8 mouse cellular contexts compared by ENCODE assay signal in the genomic region with DNA sequence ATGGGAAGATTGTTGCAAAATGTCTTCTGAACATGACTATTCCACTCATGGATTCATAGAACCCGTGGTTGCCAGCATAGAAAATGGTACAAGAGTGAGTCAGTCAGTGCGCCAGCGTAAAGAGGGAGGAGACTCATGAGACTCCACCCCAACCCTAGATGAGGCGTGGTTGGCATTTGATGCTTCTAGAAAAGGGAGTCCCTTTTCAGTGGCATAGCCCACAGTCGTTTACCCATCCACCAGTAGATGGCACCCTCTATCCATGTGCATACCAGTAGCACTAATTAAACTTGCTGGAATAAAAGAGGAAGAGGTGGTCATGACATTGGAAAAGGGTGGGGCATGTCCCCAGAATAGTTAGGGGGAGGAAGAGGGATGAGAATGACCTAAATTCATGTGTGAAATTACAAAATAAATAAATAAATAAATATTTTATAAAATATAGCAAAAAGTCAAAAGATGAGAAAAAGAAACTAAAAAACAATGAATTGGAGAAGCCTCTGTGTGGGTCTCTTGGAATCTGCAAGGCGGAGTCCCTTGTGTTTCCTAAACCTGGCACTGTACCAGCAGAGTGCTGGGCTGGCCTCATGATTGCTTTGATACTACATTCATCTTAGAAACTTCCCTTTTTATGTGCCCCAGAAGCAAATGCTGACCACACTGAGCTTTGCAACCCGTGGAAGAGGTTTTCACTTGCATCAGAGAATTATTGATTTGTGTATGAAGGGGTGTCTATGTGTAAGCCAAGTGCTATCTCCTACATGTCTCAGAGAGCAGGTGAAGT. TPM values are rescaled to one million over a fixed set of nuclear protein-coding genes. Genes with fewer than 3 reads are reported as not detected.
DNase-seq lines count a peak whose midpoint lies in the region; ATAC-seq and TF ChIP-seq lines count a peak whose summit lies in the region.

No protein-coding gene starts in this region.

- H3K9me3 ChIP-seq in ES-E14 (ENCODE audit: control insufficient read depth, insufficient read depth, low read depth, low read length), result no peaks in the 10 kb centered on the region
- H3K9me3 ChIP-seq in forebrain, embryonic 14.5 days (replicated peaks; ENCODE audit: control insufficient read depth, low read length), result no peaks in the 10 kb centered on the region
- H3K9me3 ChIP-seq in neural tube, embryonic 14.5 days (ENCODE audit: control insufficient read depth, low read length), result no peaks in the 10 kb centered on the region

- peak; percentile 91 for DNase-seq in ES-E14 (ENCODE audit: low read depth, low spot score)
- DNase-seq in forebrain, embryonic 14.5 days (ENCODE audit: low spot score), result peak; percentile 93
- peak; percentile 53 to 76 for DNase-seq in heart, postnatal 14 days
- DNase-seq in large intestine, adult 2 months (ENCODE audit: low read depth, low spot score), result peak; percentile 91
- peak; percentile 78 to 88 for DNase-seq in lung, adult 18-20 months
- peak; percentile 88 for DNase-seq in thymus, postnatal 0 days (ENCODE audit: low spot score)

- H3K27me3 ChIP-seq in forebrain, embryonic 14.5 days (replicated peaks; ENCODE audit: control insufficient read depth, insufficient read depth, low read length), result no peaks in the 10 kb centered on the region
- H3K27me3 ChIP-seq in neural tube, embryonic 14.5 days (ENCODE audit: control insufficient read depth, insufficient read depth, low read length), result no peaks in the 10 kb centered on the region

- in situ Hi-C loops in ES-E14 (cut with MboI; ENCODE audit: low sequenced_read_pairs in 2 of 2, unreplicated experiment in 2 of 2), result loop anchor here (5.0 to 25.0 kb wide), 3 partner anchors 209 to 329 kb away; no protein-coding TSS in a partner anchor

- no peak overlapping the region for H3K27ac ChIP-seq in ES-E14 (ENCODE audit: insufficient read depth, low read depth, low read length, poor library complexity, severe bottlenecking)
- H3K27ac ChIP-seq in forebrain, embryonic 14.5 days (ENCODE audit: low read depth, low read length), result no peak overlapping the region
- no peak overlapping the region for H3K27ac ChIP-seq in neural tube, embryonic 14.5 days (ENCODE audit: low read depth, low read length)

- no peak overlapping the region for H3K4me3 ChIP-seq in ES-E14 (ENCODE audit: insufficient read depth in 1 of 2, low read depth in 1 of 2, low read length in 2 of 2, poor library complexity in 1 of 2, severe bottlenecking in 1 of 2)
- no peak overlapping the region for H3K4me3 ChIP-seq in forebrain, embryonic 14.5 days (ENCODE audit: low read depth, low read length)
- H3K4me3 ChIP-seq in neural tube, embryonic 14.5 days (ENCODE audit: low read depth, low read length), result no peak overlapping the region

- intact Hi-C loops in heart, postnatal 14 days (cut with DNase I), result loop anchor here (1.0 to 10.0 kb wide), 5 partner anchors 57 to 644 kb away; partner anchors contain the start of gene Far1

- 31% methylated on average over 7 of the region's 7 CpGs for WGBS in forebrain, embryonic 14.5 days
- WGBS in large intestine, adult 2 months, result 10% methylated on average over 7 of the region's 7 CpGs
- 34% methylated on average over 7 of the region's 7 CpGs for WGBS in neural tube, embryonic 14.5 days

- no peaks in the 10 kb centered on the region for H3K4me1 ChIP-seq in ES-E14 (ENCODE audit: control insufficient read depth in 2 of 2, insufficient read depth in 2 of 2, low read length in 2 of 2, poor library complexity in 1 of 2)
- H3K4me1 ChIP-seq in forebrain, embryonic 14.5 days (ENCODE audit: control insufficient read depth, insufficient read depth, low read length), result no peaks in the 10 kb centered on the region
- no peaks in the 10 kb centered on the region for H3K4me1 ChIP-seq in neural tube, embryonic 14.5 days (ENCODE audit: control insufficient read depth, insufficient read depth, low read length)

- no peak overlapping the region for H3K4me2 ChIP-seq in forebrain, embryonic 14.5 days (ENCODE audit: low read length)
- H3K4me2 ChIP-seq in neural tube, embryonic 14.5 days (ENCODE audit: low read depth, low read length), result no peak overlapping the region

- no peaks in the 10 kb centered on the region for H3K36me3 ChIP-seq in ES-E14 (ENCODE audit: control insufficient read depth, insufficient read depth, low read length, poor library complexity, severe bottlenecking)
- no peaks in the 10 kb centered on the region for H3K36me3 ChIP-seq in forebrain, embryonic 14.5 days (ENCODE audit: control insufficient read depth, insufficient read depth, low read length)
- H3K36me3 ChIP-seq in neural tube, embryonic 14.5 days (ENCODE audit: control insufficient read depth, insufficient read depth, low read length), result no peaks in the 10 kb centered on the region

- ATAC-seq in cerebellum, adult (ENCODE audit: insufficient number of reproducible peaks, low FRiP score, low TSS enrichment), result peak; percentile 86
- peak; percentile 89 for ATAC-seq in forebrain, embryonic 14.5 days
- ATAC-seq in neural tube, embryonic 14.5 days (ENCODE audit: low read depth), result peak; percentile 87; the same call in 1 of the 2 replicates

- H3K9ac ChIP-seq in ES-E14 (ENCODE audit: insufficient read depth, low read depth, low read length, poor library complexity, severe bottlenecking), result no peak overlapping the region; the same call in 1 of the 2 replicates
- no peak overlapping the region for H3K9ac ChIP-seq in forebrain, embryonic 14.5 days (ENCODE audit: low read length)
- no peak overlapping the region for H3K9ac ChIP-seq in neural tube, embryonic 14.5 days (replicated peaks; ENCODE audit: low read depth, low read length)

TF ChIP-seq in ES-E14, 5 proteins besides CTCF, POLR2A, EP300 and RAD21:
- TF ChIP-seq CHD2 (IDR thresholded peaks at IDR 0.05; ENCODE audit: low read depth, low read length) (no peak), ZNF384 (IDR thresholded peaks at IDR 0.05; ENCODE audit: low read depth, low read length) (no peak), ZC3H11A (IDR thresholded peaks at IDR 0.05; ENCODE audit: borderline replicate concordance, low read depth, low read length) (peak; percentile 94), HCFC1 (IDR thresholded peaks at IDR 0.05; ENCODE audit: borderline replicate concordance, insufficient read depth, low read length) (no peak), MAFK (IDR thresholded peaks at IDR 0.05; ENCODE audit: insufficient read depth, low read depth, low read length) (no peak)

RNA-seq across cellular contexts. Expression of gene Btbd10, which starts 8.9 kb away (rescaled TPM):
- total RNA-seq in ES-E14 (2012; rRNA removed), result 24.4 and 38.7 TPM in 2 replicates
- polyA plus RNA-seq in forebrain, embryonic 14.5 days (2014; fragmentation: Nextera tagmentation; extraction: Ambion mirVana), result 65.6 and 79.1 TPM in 2 replicates
- 10 to 100 TPM; 11.3 to 12.3 TPM for total RNA-seq in heart, postnatal 14 days (2021)
- polyA plus RNA-seq in large intestine, adult 2 months (2012; rRNA removed), result 5.7 and 6.1 TPM in 2 replicates
- 81.0 and 88.3 TPM in 2 replicates for polyA plus RNA-seq in neural tube, embryonic 14.5 days (2014; fragmentation: Nextera tagmentation; extraction: Ambion mirVana)
- 22.7 and 22.9 TPM in 2 replicates for polyA plus RNA-seq in thymus, postnatal 0 days (2015; fragmentation: Nextera tagmentation; extraction: Ambion mirVana)

RNA-seq across cellular contexts. Expression of gene Pth, which starts 10.3 kb away (rescaled TPM):
- total RNA-seq in ES-E14 (2012; rRNA removed), result not detected in 2 replicates
- not detected in 2 replicates for polyA plus RNA-seq in forebrain, embryonic 14.5 days (2014; fragmentation: Nextera tagmentation; extraction: Ambion mirVana)
- not detected for total RNA-seq in heart, postnatal 14 days (2021)
- not detected in 2 replicates for polyA plus RNA-seq in large intestine, adult 2 months (2012; rRNA removed)
- polyA plus RNA-seq in neural tube, embryonic 14.5 days (2014; fragmentation: Nextera tagmentation; extraction: Ambion mirVana), result not detected in 2 replicates
- 34.2 and 66.9 TPM in 2 replicates for polyA plus RNA-seq in thymus, postnatal 0 days (2015; fragmentation: Nextera tagmentation; extraction: Ambion mirVana)

Comparison
In these comparisons a context has a peak if more than half of its experiments do, and no peak if none do; other contexts are left out.
1. RNA of gene Pth, which starts 10.3 kb away (polyA plus RNA-seq): 34.2 to 66.9 TPM in thymus, postnatal 0 days; not detected in forebrain, embryonic 14.5 days, not detected in large intestine, adult 2 months and not detected in neural tube, embryonic 14.5 days; every median in the first group is over 10 times any median in the second.
2. Peak in every context shown above with its lines, with median percentiles within 50 percentile points of each other: DNase-seq and ATAC-seq.